Mouse (Mus musculus): ENCODE measurements around the gene Akap13.

DNA sequence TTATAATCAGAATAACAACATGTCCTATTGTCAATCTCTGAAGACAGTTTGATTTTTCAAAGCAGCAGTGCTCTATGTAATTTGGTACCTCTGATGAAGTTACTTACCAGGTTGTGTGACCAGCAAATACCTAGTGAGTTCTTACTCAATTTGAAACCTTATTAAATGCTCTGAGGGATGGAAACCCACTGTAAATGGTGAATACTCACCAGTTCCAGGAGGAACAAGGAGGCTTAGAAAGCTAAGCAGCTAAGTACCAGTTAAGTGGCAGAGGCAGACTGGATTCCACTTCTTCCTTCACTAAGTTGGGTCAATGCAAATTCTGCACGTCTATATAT is 231.5 kb downstream of the Akap13 start:
- TF ChIP-seq CTCF (IDR thresholded peaks at IDR 0.05; ENCODE audit: borderline replicate concordance, insufficient read depth, low read length), result no peak
- no peak for TF ChIP-seq POLR2A (IDR thresholded peaks at IDR 0.05; ENCODE audit: low read depth, low read length)
